Mouse (Mus musculus) heart, embryonic 14.5 days (tissue): ENCODE measurements around the gene Mycl. TPM values are rescaled to one million over a fixed set of nuclear protein-coding genes. Genes with fewer than 3 reads are reported as not detected.

ENCODE experiments used
- ATAC-seq: fragments of 200-750 bp; cut with Nextera tagmentation; 2 replicates; pipeline ENCODE4 v1.8.0; 2017; ENCODE audit warnings: low read depth, moderate TSS enrichment; ENCODE audit not compliant: insufficient number of reproducible peaks, insufficient read depth, low FRiP score
- H3K27ac ChIP-seq, 2 experiments: fragments of 200-500 bp in 1 of 2; fragments of 300-500 bp in 1 of 2; sonication (generic) in 1 of 2; replicated peaks in 1 of 2; 2 replicates each; pipeline ENCODE4 v1.5.1; 2012 to 2014; ENCODE audit warnings: low read depth in 2 of 2, low read length in 2 of 2, control low read depth in 1 of 2, mild to moderate bottlenecking in 1 of 2, mixed read lengths in 1 of 2; ENCODE audit not compliant: control insufficient read depth in 1 of 2, insufficient read depth in 1 of 2
- H3K27me3 ChIP-seq: fragments of 300-500 bp; sonication (generic); 2 replicates; pipeline ENCODE4 v1.6.1; 2014; ENCODE audit warnings: mild to moderate bottlenecking, low read length, control low read depth; ENCODE audit not compliant: control insufficient read depth, insufficient read depth
- H3K36me3 ChIP-seq: fragments of 300-500 bp; sonication (generic); 2 replicates; pipeline ENCODE4 v1.6.1; 2014; ENCODE audit warnings: mild to moderate bottlenecking, control low read depth, low read length, mixed read lengths; ENCODE audit not compliant: control insufficient read depth, insufficient read depth
- H3K4me1 ChIP-seq, 2 experiments: fragments of 200-500 bp in 1 of 2; fragments of 300-500 bp in 1 of 2; sonication (generic) in 1 of 2; 2 replicates each; pipeline ENCODE4 v1.6.1; 2012 to 2014; ENCODE audit warnings: low read length in 2 of 2, control low read depth in 1 of 2, mixed read lengths in 1 of 2; ENCODE audit not compliant: control insufficient read depth in 2 of 2, insufficient read depth in 2 of 2
- H3K4me2 ChIP-seq: fragments of 300-500 bp; sonication (generic); 2 replicates; pipeline ENCODE4 v1.6.1; 2014; ENCODE audit warnings: mild to moderate bottlenecking, low read length
- H3K4me3 ChIP-seq, 2 experiments: fragments of 200-500 bp in 1 of 2; fragments of 300-500 bp in 1 of 2; sonication (generic) in 1 of 2; 2 replicates each; pipeline ENCODE4 v1.5.1; 2012 to 2014; ENCODE audit warnings: low read length in 2 of 2, mild to moderate bottlenecking in 2 of 2, control low read depth in 1 of 2, low read depth in 1 of 2, moderate library complexity in 1 of 2; ENCODE audit not compliant: control insufficient read depth in 1 of 2, insufficient read depth in 1 of 2
- H3K9ac ChIP-seq: fragments of 300-500 bp; sonication (generic); 2 replicates; pipeline ENCODE4 v1.6.1; 2014; ENCODE audit warnings: mild to moderate bottlenecking, low read length
- H3K9me3 ChIP-seq: fragments of 300-500 bp; sonication (generic); 2 replicates; pipeline ENCODE4 v1.6.1; 2016; ENCODE audit warnings: low read length, control low read depth; ENCODE audit not compliant: control insufficient read depth
- WGBS: fragments of 180-500 bp; shearing (Covaris S2); extraction: QIAGEN DNeasy Blood & Tissue Kit; methylation state at CpG from one replicate; pipeline ENCODE4 v1.1.7; 2014; 5-methylcytosine and 5-hydroxymethylcytosine counted together
- polyA plus RNA-seq: library from polyadenylated mRNA; unstranded; fragments of >200 nt; fragmentation: Nextera tagmentation; extraction: Ambion mirVana; gene quantifications from 2 replicates; pipeline ENCODE4 v1.2.1, GENCODE M21; 2014

Gene Mycl
- polyA plus RNA-seq, 1 experiment from 2014 or later: 0.63 TPM

- H3K9me3 ChIP-seq: no peaks in the 10 kb centered on the region
- no peak overlapping the region for H3K4me3 ChIP-seq
- peaks cover 3 to 10% of the 10 kb centered on the region in 2 experiments; a peak in 2 of 4 replicates for H3K4me1 ChIP-seq
- H3K36me3 ChIP-seq: peaks cover 12% of the 10 kb centered on the region
- WGBS: 75% methylated on average over 1 of the region's 1 CpGs
- no peak overlapping the region for H3K27ac ChIP-seq
- no peaks in the 10 kb centered on the region for H3K27me3 ChIP-seq
- H3K9ac ChIP-seq: no peak overlapping the region
- ATAC-seq: no peak
- H3K4me2 ChIP-seq: no peak overlapping the region
Measured at GRCm38 (mm10) chr4:123022896-123023295, 27.4 kb downstream of the Mycl start.

GRCm38 (mm10) chr4:123025418-123025817 lies 30.0 kb downstream of the Mycl start:
- no peaks in the 10 kb centered on the region for H3K27me3 ChIP-seq
- no peak for ATAC-seq
- H3K9me3 ChIP-seq: no peaks in the 10 kb centered on the region
- no peaks in the 10 kb centered on the region for H3K4me1 ChIP-seq
- H3K4me2 ChIP-seq: no peak overlapping the region
- WGBS: 55% methylated on average over 2 of the region's 2 CpGs
- H3K27ac ChIP-seq: no peak overlapping the region
- H3K9ac ChIP-seq: no peak overlapping the region
- H3K36me3 ChIP-seq: peaks cover 21% of the 10 kb centered on the region
- no peak overlapping the region for H3K4me3 ChIP-seq

GRCm38 (mm10) chr4:123026161-123026560 lies 30.7 kb downstream of the Mycl start:
- Histone ChIP-seq H3K27me3 (no peaks in the 10 kb centered on the region), H3K9ac (no peak overlapping the region), H3K4me1 (no peaks in the 10 kb centered on the region), H3K36me3 (peaks cover 24% of the 10 kb centered on the region), H3K4me3 (no peak overlapping the region), H3K27ac (no peak overlapping the region), H3K4me2 (no peak overlapping the region), H3K9me3 (no peaks in the 10 kb centered on the region)
- ATAC-seq: no peak
- 92% methylated on average over 13 of the region's 13 CpGs for WGBS

- H3K27me3 ChIP-seq: no peaks in the 10 kb centered on the region
- no peaks in the 10 kb centered on the region for H3K9me3 ChIP-seq
- no peak for ATAC-seq
- H3K4me3 ChIP-seq: no peak overlapping the region
- H3K4me1 ChIP-seq: no peaks in the 10 kb centered on the region
- peaks cover 28% of the 10 kb centered on the region for H3K36me3 ChIP-seq
- no peak overlapping the region for H3K27ac ChIP-seq
- H3K9ac ChIP-seq: no peak overlapping the region
- WGBS: 86% methylated on average over 4 of the region's 4 CpGs
- H3K4me2 ChIP-seq: no peak overlapping the region
Measured at GRCm38 (mm10) chr4:123026597-123026996, 31.1 kb downstream of the Mycl start.

- Histone ChIP-seq H3K4me2 (no peak overlapping the region), H3K4me3 (no peak overlapping the region), H3K27ac (no peak overlapping the region), H3K9me3 (no peaks in the 10 kb centered on the region), H3K4me1 (peaks cover 4% of the 10 kb centered on the region in 2 experiments; a peak in 3 of 4 replicates), H3K36me3 (peaks cover 16% of the 10 kb centered on the region), H3K27me3 (no peaks in the 10 kb centered on the region), H3K9ac (no peak overlapping the region)
- ATAC-seq: no peak
- 71% methylated on average over 2 of the region's 2 CpGs for WGBS
Measured at GRCm38 (mm10) chr4:123034841-123035240, 39.4 kb downstream of the Mycl start.

- Histone ChIP-seq H3K36me3 (peaks cover 24% of the 10 kb centered on the region), H3K4me2 (no peak overlapping the region), H3K4me3 (no peak overlapping the region), H3K9me3 (no peaks in the 10 kb centered on the region), H3K9ac (no peak overlapping the region), H3K4me1 (peaks cover 4% of the 10 kb centered on the region in 2 experiments; a peak in 3 of 4 replicates), H3K27me3 (no peaks in the 10 kb centered on the region), H3K27ac (no peak overlapping the region)
- no peak for ATAC-seq
- 66% methylated on average over 2 of the region's 2 CpGs for WGBS
Measured at GRCm38 (mm10) chr4:123035636-123036035, 40.2 kb downstream of the Mycl start.

- Histone ChIP-seq H3K9ac (no peak overlapping the region), H3K27ac (no peak overlapping the region), H3K36me3 (peaks cover 26% of the 10 kb centered on the region), H3K4me2 (no peak overlapping the region), H3K4me1 (peaks cover 4 to 6% of the 10 kb centered on the region in 2 experiments; a peak in 3 of 4 replicates), H3K9me3 (no peaks in the 10 kb centered on the region), H3K4me3 (no peak overlapping the region), H3K27me3 (no peaks in the 10 kb centered on the region)
- no peak for ATAC-seq
- 75% methylated on average over 3 of the region's 3 CpGs for WGBS
Measured at GRCm38 (mm10) chr4:123036710-123037109, 41.3 kb downstream of the Mycl start.

GRCm38 (mm10) chr4:123041131-123041530 lies 45.7 kb downstream of the Mycl start:
- Histone ChIP-seq H3K4me1 (peaks cover 2 to 9% of the 10 kb centered on the region in 2 experiments; a peak in 3 of 4 replicates), H3K4me3 (no peak overlapping the region), H3K36me3 (peaks cover 56% of the 10 kb centered on the region), H3K27ac (no peak overlapping the region), H3K9me3 (no peaks in the 10 kb centered on the region), H3K27me3 (no peaks in the 10 kb centered on the region), H3K4me2 (no peak overlapping the region), H3K9ac (no peak overlapping the region)
- no peak for ATAC-seq
- WGBS: 86% methylated on average over 6 of the region's 6 CpGs
